Mouse (Mus musculus) limb, embryonic 14.5 days (tissue): ENCODE measurements at regions not wholly inside any gene's neighbourhood (a gene's known extent, or its start where the extent isn't known, plus 50 kb on each side); places are given as distances from the start of the nearest gene placed in this dataset.

Experiments used
- ATAC-seq: fragments of 200-750 bp; cut with Nextera tagmentation; 2 replicates; pipeline ENCODE4 v1.8.0; 2017; ENCODE audit warnings: low read depth, moderate number of reproducible peaks, moderate TSS enrichment; ENCODE audit not compliant: low FRiP score
- DNase-seq: peaks from one replicate; pipeline ENCODE4 v3.0.0-alpha.2; 2015; ENCODE audit warnings: low spot score
- H3K27ac ChIP-seq: fragments of 300-500 bp; sonication (generic); replicated peaks from 2 replicates; pipeline ENCODE4 v1.5.1; 2014; ENCODE audit warnings: low read depth, mild to moderate bottlenecking, low read length, moderate library complexity, mixed read lengths
- H3K27me3 ChIP-seq: fragments of 300-500 bp; sonication (generic); 2 replicates; pipeline ENCODE4 v1.6.1; 2014; ENCODE audit warnings: low read length, mixed read lengths; ENCODE audit not compliant: control insufficient read depth, insufficient read depth
- H3K36me3 ChIP-seq: fragments of 300-500 bp; sonication (generic); 2 replicates; pipeline ENCODE4 v1.6.1; 2014; ENCODE audit warnings: mild to moderate bottlenecking, low read length, moderate library complexity, mixed read lengths; ENCODE audit not compliant: control insufficient read depth, insufficient read depth
- H3K4me1 ChIP-seq: fragments of 300-500 bp; sonication (generic); 2 replicates; pipeline ENCODE4 v1.6.1; 2014; ENCODE audit warnings: antibody characterized with exemption, low read length, mixed read lengths; ENCODE audit not compliant: control insufficient read depth, insufficient read depth
- H3K4me2 ChIP-seq: fragments of 300-500 bp; sonication (generic); replicated peaks from 2 replicates; pipeline ENCODE4 v1.6.1; 2014; ENCODE audit warnings: low read depth, mild to moderate bottlenecking, low read length, moderate library complexity; ENCODE audit not compliant: severe bottlenecking
- H3K4me3 ChIP-seq: fragments of 300-500 bp; sonication (generic); replicated peaks from 2 replicates; pipeline ENCODE4 v1.5.1; 2014; ENCODE audit warnings: low read length
- H3K9ac ChIP-seq: fragments of 300-500 bp; sonication (generic); 2 replicates; pipeline ENCODE4 v1.6.1; 2014; ENCODE audit warnings: mild to moderate bottlenecking, low read depth, low read length, moderate library complexity; ENCODE audit not compliant: severe bottlenecking
- H3K9me3 ChIP-seq: fragments of 300-500 bp; sonication (generic); 2 replicates; pipeline ENCODE4 v1.6.1; 2016; ENCODE audit warnings: low read length; ENCODE audit not compliant: control insufficient read depth
- POLR2A ChIP-seq: fragments of 200-500 bp; IDR thresholded peaks from 2 replicates; pipeline ENCODE4 v1.8.0; 2012; ENCODE audit warnings: inconsistent platforms, mild to moderate bottlenecking, moderate library complexity, borderline replicate concordance; ENCODE audit not compliant: insufficient read depth, insufficient read length; ENCODE audit errors: extremely low read depth
- WGBS: fragments of 180-500 bp; shearing (Covaris S2); extraction: QIAGEN DNeasy Blood & Tissue Kit; methylation state at CpG from one replicate; pipeline ENCODE4 v1.1.7; 2014; 5-methylcytosine and 5-hydroxymethylcytosine counted together

GRCm38 (mm10) chrX:75673920-75674665, 96.1 kb upstream of the Rab39b start:
- Histone ChIP-seq H3K9ac (no peak overlapping the region), H3K27me3 (no peaks in the 10 kb centered on the region), H3K4me2 (peak overlapping the region; percentile 30; the same call in 1 of the 2 replicates), H3K27ac (no peak overlapping the region), H3K9me3 (no peaks in the 10 kb centered on the region), H3K4me3 (peak overlapping the region; percentile 37), H3K4me1 (no peaks in the 10 kb centered on the region), H3K36me3 (no peaks in the 10 kb centered on the region)
- DNase-seq: peak; percentile 95
- no peak for TF ChIP-seq POLR2A
- peak; percentile 96 for ATAC-seq
- 12% methylated on average over 23 of the region's 23 CpGs for WGBS

GRCm38 (mm10) chrX:75673586-75673919, 95.5 kb upstream of the Rab39b start:
- Histone ChIP-seq H3K4me1 (no peaks in the 10 kb centered on the region), H3K9me3 (no peaks in the 10 kb centered on the region), H3K4me3 (peak overlapping the region; percentile 17), H3K27me3 (no peaks in the 10 kb centered on the region), H3K27ac (no peak overlapping the region), H3K9ac (peak overlapping the region; percentile 43; the same call in 1 of the 2 replicates), H3K4me2 (peak overlapping the region; percentile 30), H3K36me3 (no peaks in the 10 kb centered on the region)
- no peak for ATAC-seq
- DNase-seq: no peak
- no peak for TF ChIP-seq POLR2A
- WGBS: 73% methylated on average over 13 of the region's 13 CpGs

- Histone ChIP-seq H3K36me3 (no peaks in the 10 kb centered on the region), H3K4me2 (peak overlapping the region; percentile 30), H3K4me1 (no peaks in the 10 kb centered on the region), H3K27me3 (no peaks in the 10 kb centered on the region), H3K4me3 (peak overlapping the region; percentile 17; the same call in 1 of the 2 replicates), H3K9me3 (no peaks in the 10 kb centered on the region), H3K27ac (no peak overlapping the region), H3K9ac (peak overlapping the region; percentile 43; the same call in 1 of the 2 replicates)
- ATAC-seq (no peak), DNase-seq (no peak)
- WGBS: 89% methylated on average over 11 of the region's 13 CpGs
- TF ChIP-seq POLR2A: no peak
Observed at GRCm38 (mm10) chrX:75672976-75673375, 94.9 kb upstream of the Rab39b start.

GRCm38 (mm10) chrX:75667636-75668035, 89.6 kb upstream of the Rab39b start:
- 94% methylated on average over 4 of the region's 4 CpGs for WGBS
- no peak for ATAC-seq

GRCm38 (mm10) chrX:75643402-75643801, 65.4 kb upstream of the Rab39b start:
- H3K4me1 ChIP-seq: no peaks in the 10 kb centered on the region
- H3K4me2 ChIP-seq: no peak overlapping the region
- ATAC-seq (no peak), DNase-seq (no peak)
- H3K9ac ChIP-seq: no peak overlapping the region
- 96% methylated on average over 7 of the region's 7 CpGs for WGBS
- H3K27ac ChIP-seq: no peak overlapping the region
- no peak overlapping the region for H3K4me3 ChIP-seq
- H3K27me3 ChIP-seq: no peaks in the 10 kb centered on the region
- TF ChIP-seq POLR2A: no peak
- H3K9me3 ChIP-seq: no peaks in the 10 kb centered on the region
- H3K36me3 ChIP-seq: no peaks in the 10 kb centered on the region

More at GRCm38 (mm10) chrX:75667636-75668035, 89.6 kb upstream of the Rab39b start:
- no peak for TF ChIP-seq POLR2A
- Histone ChIP-seq H3K4me2 (no peak overlapping the region), H3K4me3 (no peak overlapping the region), H3K27ac (no peak overlapping the region), H3K36me3 (no peaks in the 10 kb centered on the region), H3K27me3 (no peaks in the 10 kb centered on the region), H3K4me1 (no peaks in the 10 kb centered on the region), H3K9me3 (no peaks in the 10 kb centered on the region), H3K9ac (no peak overlapping the region)
- DNase-seq: no peak
